Mouse (Mus musculus) lung, postnatal 25 days (tissue): ENCODE measurements around the gene Zfp831.

ENCODE experiments used
- DNase-seq: peaks from one replicate; pipeline ENCODE4 v3.0.0; 2022; ENCODE audit warnings: low spot score

Gene Zfp831

DNA sequence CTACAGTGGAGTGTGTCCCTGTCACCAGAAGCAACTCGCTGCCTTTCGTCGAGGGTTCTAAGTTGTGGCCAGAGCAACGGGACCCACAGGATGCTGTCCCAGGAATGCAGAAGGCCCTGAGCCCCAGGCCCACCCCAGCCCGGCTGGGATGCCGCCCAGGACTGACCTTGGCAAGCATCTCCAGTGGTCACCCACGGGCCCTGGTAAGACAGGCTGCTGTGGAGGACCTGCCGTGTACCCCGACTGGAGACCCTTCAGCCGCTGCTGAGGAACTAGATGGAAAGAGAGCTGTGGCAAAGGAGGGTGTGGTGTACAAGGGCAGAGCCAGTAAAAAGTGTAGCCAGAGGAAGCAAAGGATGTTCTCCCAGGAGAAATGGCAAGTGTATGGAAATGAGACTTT lies 1.6 kb downstream of the Zfp831 start:
- DNase-seq = no peak

DNA sequence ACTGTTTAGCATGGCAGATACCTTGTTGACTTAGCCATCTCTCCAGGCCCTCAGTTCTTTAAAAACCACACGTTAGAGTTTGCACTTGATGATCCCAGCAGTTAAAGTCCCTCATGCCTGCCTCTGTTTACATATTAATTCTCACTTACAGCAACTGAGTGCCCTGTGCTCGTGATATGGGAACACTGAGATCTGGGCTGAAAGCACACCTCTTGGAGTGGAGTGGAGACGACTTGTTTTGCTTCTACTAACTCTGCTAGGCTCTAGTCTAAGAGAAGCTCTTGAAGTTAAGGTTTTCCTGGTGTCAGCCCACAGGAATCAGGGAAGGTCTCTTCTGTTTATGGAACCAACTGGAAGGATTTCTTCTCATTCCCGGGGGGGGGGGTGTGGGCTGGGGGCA lies 9.5 kb downstream of the Zfp831 start:
- DNase-seq = peak; percentile 4

DNA sequence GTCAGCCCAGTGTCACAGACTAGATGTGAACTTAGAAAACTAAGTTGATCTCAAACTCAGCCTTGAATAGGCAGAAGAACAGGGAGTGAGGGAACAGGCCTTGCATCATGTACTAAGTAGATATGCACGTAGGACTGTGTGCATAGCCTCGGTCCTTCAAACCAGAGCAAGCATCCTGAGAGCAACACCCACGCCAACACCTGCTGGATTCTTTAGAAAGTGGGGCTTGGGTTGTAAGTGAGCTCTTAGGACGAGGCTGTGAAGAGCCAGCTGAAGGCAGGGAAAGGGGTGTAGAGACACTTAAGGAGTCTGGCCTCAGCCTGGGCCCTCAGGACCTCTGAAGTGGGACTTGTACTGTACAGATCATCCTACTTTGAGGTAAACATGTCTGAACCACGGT lies 12.0 kb downstream of the Zfp831 start:
- DNase-seq = peak; percentile 8

DNA sequence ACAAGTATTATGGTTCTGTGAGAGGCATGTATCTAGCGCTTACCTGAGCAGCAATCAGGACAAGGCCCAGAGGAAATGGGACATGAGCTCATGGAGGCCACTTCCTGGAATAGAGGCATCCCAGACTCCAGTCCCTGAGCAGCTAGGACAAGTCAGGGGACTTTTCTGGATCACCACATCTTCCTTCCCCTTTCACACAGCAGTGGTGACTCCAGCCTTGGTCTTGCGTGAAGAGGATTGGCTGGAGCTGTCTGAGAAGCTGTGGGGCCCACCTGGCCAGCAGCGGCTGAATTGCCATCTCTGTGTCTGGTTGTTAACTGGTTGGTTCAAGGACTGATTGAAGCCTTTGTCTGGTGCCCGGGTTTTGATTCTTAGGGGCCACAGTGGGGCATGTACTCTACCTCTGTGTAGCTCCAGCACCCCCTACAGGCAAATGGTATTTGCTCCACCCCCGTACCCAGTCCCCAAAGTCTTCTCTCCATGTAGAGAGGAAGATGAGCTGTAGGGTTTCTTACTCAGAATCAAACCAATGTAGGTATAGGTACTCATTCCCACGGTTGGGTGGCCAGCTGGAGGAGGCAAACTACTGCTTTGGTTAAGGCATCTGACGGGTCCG lies 15.0 kb downstream of the Zfp831 start:
- peak; percentile 6 for DNase-seq

DNA sequence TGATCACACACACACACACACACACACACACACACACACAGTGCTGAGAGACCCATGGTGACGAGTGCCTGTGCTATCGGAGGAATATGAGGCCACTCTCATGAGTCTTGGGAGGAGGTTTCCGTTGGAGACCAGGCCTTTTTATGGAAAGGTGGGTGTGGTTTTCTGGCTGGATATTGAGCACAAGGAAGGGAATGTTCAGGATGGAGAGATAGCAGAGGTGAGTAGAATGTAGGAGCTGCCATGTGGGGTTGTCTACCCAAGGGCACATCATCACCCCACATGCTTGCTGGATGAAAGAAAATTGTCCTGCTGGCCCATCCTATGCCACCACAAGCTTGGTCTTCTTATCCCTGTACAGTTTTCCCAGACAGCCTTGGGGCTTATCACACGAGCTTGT lies 16.5 kb downstream of the Zfp831 start:
- DNase-seq = no peak

DNA sequence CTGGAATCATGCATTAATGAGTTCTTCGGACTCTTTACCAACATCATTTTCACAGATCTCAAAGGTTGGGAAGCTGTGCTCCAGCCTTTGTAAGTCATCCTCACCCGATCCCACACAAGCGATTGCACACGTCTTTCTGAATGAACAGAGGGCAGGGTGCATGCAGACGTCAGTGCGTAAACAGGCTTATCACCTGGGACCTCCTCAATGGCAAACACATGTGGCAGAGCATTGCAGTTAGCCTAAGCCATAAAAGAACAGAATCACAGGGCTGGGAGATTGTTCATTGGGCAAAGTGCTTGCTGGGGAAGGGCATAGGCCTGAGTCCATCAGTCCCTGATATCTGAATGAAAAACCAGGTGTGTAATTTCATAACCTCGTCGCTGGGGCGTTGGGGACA lies 17.0 kb downstream of the Zfp831 start:
- DNase-seq = no peak

DNA sequence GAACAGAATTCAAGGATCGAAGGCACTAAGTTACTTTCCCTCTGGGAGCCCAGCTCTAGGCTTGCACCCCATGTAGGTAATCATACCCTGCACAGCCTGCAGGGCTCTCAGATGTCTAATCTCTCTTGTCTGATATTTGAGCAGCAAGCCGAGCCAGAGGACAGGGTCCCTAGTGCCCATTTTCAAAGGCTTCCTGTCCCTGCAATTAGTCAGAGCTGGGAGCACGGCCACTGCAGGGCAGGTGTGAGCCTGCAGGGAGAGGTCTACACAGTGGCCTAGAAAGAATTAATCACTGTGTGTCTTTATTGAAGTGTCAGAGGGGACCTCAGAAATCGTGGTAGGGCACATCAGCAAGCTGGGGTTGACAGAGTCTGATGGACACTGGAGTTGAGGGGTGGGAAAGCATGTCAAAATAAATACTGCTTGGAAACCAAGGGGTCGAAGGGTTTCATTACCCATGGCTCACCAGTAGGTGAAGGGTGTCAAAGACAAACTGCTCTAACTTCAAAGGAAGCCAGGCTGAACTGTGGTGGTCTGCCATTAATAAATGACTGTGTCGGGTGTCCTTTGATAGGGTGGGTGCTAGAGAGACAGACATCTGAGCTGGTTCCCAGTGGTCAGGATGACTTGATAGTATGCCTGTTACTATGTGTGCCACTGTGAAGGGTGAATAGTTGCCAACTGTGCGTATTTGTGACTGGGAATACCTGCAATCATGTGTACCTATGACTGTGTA lies 18.3 kb downstream of the Zfp831 start:
- no peak for DNase-seq

DNA sequence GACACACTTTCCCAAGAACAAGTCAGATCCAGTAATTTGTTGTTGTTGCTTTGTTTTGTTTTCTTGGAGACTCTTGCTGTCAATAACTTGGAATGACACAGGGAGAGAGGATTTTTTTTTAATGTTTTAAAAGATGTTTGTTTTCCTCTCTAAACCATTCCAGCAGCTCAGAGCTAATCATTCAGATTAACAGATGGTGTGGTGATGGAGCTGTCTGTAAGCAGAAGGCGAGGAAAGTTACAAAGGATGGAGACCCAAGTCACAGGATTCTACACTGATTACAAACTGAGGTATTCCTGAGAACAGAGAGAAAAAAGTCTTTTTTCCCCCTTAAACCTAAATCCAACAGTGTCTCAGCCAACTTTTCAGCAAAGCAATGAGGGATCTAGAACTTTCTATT lies 19.3 kb downstream of the Zfp831 start:
- DNase-seq = no peak

DNA sequence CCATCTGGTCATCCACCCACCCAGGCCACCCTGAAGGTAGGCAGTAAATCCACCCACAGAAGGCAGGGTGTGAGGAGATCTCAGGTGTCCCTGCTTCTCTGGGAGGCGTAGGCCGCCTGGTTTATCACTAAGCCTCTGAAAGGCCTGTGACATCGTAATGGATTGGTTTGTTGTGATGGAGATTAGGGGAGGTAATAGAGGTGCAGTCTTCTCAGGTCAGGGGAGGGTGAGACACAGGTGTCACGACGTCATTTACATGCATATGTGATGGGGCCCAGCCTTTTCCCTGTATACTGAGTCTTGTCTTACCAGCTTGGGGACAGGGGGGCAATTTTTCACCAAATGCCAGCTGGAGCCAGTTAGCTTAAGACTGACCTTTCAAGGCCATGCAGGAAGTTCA lies 22.1 kb downstream of the Zfp831 start:
- no peak for DNase-seq

DNA sequence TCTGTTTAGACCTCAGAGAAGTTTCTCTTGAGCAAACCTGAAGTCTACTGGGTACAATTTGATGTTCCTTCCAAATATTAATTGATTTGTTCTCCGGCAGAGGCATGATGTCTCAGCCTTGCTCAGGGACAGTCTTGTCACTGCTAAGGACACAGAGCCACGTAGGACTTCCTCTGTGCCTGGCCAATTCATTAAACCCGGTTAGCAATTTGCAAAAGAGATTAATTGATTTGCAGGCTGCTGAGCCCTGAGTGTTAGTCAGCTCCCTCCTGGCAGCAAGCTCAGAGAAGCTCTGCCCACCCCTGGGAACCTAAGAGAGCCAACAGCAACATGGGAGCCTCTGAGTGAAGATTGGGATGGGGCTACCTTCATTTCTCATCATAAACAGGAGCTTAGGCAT lies 25.5 kb downstream of the Zfp831 start:
- no peak for DNase-seq

DNA sequence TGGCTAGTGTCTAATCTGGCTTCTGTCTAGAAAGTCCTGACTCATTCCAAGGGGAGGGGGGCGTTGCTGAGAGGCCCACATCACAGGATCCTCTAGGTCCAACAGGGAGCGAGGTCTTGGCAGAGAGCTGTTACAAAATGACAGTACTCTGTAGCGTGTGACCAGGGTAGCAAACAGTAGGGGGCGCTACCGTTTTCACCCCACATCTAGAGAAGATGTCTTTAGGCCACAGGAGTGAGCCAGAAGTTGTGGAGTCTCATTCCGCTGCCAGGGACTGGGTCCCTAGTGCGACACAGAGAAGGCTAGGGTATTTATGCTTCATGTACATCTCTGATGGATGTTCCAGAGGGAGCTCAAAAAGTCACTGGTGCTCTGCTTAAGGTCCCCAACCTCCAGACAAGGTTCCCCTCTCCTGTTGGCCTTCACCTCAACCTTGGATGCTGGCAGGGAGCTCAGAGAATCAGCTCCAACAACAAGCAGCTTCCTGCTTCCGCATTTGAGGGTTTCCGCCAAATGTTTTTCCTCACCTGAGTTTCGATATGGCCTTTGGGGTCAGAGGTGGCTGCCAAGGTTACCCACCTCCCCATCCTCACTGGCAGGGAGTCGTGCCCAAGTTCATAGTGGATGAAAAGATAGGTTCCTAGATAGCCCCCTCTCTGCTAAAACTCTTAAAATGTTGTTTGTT lies 29.3 kb downstream of the Zfp831 start:
- DNase-seq = peak; percentile 10

DNA sequence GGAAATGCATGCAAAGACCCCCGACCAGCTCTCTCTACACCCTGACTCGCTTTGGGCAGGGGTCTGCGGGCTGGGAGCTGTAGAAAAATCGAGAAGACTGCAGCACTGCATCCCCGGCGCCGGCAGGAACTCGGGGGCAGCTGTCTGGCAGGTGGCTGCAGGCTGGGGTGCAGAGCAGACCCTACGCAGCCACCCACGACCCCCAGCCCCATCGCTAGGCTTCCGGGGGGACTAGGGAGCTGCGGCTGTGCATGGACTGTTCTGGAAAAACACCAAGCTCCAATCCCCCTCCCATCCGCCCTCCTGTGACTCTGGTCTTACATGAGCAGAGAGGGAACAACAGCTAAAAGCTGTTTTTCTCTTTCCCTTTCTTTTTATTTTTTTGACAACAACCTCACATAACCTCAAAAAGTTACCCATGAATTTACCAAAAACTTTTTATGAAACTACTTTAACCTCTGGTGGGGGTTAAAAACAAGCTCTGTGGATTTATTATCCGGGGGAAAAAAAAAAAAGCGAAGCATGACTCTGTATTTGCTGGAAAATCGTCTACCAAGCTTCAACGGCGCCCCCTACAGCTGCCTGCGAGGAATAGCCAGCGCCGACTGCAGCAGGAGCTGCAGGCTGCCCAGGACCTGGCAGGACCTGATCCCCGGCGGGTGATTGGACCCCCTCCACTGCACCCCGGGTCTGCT lies 30.4 kb downstream of the Zfp831 start:
- peak; percentile 88 for DNase-seq

DNA sequence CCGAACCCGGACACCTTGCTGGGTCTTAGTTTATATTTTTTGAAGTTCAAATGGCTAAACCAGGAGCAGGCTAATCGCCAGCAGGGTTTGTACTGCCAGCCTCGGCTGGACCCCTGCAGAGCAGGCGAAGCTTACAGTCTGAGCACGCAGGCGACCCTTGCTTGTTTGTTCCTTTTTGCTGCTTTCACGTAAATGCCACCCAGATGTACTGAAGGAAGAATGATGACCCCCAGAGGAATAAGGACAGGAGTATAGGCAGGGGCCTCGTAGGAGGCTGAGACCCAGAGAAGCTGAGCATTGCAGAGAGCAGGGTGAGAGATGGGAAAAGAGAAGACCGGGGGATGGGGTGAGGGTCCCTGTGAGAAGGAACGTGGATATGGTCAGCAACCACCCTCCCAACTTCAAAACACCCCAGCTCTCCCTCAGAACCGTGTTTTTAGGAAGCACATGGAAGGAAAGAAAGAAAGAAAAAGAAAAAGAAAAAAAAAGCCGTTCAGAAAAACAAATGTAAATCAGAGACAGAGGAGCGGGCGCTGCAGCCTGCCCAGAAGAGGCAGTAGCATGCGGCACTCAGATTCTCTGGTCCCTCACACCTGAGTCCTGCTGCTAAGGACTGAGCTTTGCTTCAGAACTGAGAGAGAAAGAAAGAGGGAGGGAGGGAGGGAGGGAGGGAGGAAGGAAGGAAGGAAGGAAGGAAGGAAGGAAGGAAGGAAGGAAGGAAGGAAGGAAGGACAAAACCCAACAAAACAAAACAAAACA lies 31.1 kb downstream of the Zfp831 start:
- DNase-seq = no peak

DNA sequence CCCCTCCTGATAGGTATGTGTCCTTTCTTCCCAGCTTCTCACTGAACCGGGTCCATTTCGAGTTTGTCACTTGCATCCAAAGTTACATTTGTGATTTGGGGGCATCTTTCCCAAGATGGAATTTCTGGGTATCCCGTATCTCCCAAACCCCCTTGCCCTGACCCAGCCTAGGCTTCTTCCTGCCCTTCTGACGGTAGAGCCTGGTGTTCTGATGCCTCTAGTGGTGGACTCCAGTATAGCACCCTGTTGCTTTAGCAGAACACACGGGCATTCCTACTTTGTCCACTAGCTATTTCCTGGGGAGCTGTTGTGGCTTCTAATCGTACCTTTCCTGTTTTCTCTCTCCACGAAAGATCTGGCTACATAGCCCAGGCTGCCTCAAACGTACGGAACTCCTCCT lies 32.3 kb downstream of the Zfp831 start:
- DNase-seq = peak; percentile 77

DNA sequence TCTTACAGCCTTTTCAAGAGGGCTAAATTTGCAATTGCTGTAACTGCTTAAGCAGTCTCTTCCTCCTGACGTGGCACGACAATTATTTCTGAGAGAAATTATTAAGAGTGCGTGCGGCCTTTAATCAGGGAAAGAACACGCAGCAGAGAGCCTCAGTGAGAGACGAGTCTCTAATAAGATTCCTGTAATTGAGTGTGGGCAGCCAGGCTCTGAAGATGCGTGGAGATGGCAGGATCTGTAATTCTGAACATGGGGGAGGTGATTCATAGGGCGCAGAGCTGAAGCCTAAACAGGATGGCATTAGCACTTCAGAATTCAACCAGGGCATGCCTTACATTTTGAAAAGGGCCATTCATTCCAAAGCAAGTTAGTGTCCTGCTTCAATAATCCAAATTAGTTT lies 58.0 kb downstream of the Zfp831 start:
- DNase-seq = no peak

DNA sequence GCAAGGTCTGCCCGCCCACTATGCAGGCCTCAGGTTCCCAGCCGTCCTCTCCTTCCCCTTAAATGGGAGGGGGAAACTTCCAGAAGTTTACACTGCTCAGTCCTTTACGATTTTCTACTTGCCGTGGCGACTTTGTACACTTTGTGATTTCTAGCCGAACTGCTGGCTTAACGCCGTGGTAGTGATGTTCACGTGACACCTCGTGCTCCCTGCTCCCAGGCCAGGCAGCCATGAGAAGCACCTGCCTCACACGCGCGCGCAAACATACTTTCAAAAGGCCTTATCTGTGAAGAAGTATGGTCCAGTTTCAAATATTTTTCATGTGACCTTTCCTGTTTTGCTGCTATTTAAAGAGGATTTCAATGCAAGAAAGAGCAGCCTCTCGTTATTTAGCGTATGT lies 63.8 kb downstream of the Zfp831 start:
- DNase-seq = no peak

DNA sequence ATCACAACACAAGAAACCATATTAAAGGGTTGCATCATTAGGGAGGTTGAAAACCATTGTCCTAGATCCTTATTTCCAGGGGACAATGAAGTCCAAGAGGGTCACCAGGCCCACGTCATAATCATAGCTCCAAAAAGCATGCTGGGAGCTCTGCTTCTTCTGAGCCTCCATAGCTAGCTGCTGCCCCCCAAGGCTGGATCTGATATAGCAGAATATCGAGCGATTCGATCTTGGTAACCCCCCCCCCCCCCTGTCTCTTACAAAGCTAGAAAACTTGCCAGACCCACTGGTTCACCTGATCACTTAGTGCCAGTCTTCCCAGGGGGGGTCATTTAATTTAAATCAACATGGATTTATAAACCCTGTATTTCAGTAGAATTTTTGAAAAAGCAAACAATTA lies 65.3 kb downstream of the Zfp831 start:
- DNase-seq = no peak

DNA sequence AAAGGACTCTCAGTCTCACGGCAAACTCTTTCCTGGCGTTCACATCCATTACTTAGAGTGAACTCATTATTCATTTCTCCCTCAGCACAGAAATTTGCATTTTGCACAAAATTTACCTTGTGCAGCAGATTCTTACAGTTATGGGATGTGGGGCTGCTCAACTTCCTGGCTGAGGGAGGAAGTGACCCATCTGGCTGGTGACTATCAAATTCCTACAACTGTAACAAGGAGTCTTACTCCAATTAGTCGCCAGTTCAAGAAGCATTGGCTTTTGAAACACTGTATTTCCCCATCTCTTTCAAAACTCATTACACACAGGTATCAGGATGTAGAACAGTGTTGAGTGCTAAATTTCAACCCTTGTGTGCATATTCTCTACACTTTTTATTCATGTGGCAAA lies 66.9 kb downstream of the Zfp831 start:
- no peak for DNase-seq

DNA sequence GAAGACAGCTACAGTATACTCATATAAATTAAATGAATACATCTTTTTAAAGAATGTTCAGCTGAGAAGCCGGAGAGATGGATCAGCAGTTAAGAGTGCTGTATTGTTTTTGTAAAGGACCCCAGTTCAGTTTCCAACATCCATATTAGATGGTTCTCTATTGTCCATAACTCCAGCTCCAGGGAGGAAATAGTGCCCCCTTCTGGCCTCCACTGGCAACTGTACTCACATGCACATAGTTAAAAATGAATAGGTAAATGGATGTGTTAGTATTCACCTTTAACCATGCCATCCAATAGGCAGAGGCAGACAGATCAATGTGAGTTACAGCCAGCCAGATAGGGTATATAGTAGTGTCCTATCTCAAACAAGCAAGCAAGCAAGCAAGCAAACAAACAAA lies 68.7 kb downstream of the Zfp831 start:
- DNase-seq = no peak

DNA sequence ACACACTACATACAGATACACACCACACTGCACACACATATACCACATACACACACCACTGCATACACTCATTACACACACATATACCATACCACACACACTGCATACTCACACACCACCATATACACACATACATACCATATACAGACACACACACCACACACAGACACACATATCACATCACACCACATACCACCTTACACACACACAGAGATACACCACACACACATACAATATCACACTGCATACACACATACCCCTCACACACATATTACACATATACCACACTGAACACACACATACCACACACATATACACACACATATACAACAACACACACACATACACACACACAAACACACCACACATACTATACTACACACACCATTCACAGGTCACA lies 72.6 kb downstream of the Zfp831 start:
- DNase-seq = no peak

DNA sequence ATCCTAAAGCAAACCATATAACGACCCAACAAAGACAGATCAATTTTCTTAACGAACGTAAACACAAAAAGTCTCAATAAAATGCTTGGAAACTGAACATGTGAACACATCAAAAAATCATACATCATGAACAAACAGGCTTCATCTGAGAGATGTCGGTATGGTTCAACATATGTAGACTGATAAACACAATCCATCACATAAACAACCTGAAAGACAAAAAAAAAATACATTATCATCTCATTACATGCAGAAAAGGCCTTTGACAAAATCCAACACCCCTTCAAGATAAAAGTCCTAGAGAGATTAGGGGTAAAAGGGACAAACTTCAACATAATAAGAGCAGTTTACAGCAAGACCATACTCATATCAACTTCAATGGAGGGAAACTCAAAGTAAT lies 74.5 kb downstream of the Zfp831 start:
- no peak for DNase-seq

DNA sequence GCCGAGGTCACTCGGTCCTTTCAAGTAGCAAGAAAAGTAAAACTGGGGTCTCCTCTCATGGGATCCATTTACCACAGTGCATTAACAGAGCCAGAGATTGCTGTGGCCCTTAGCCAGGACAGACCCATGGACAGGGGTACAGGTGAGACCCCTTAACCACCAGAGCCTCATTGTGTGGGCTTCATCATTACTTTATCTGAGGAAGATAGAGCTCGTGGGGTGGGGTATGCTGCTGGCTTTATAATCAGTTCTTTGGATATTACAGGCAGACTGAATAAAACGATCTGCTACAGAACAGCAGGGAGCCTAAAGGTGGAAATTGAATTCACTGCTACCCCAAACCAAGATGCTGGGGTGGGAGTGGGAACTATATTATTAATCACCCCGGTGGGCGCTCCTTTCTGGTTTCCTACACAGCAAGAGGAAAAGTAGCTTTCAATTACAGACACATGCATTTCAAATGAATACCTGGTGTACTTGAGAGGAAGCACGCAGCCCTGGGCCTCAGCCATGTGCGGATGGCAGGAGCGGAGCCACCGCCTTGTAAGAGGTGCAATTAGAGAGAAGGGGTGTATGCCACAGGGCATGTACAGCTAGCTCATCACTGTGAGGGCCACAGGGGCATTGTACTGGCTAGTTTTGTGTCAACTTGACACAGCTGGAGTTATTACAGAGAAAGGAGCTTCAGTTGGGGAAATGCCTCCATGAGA lies 83.9 kb downstream of the Zfp831 start:
- no peak for DNase-seq
